Mouse (Mus musculus): ENCODE measurements around the gene Wls. TPM values are rescaled to one million over a fixed set of nuclear protein-coding genes. Genes with fewer than 3 reads are reported as not detected.

The Wls gene
- 41.1 and 51.9 TPM in 2 replicates for polyA plus RNA-seq (2015; fragmentation: Nextera tagmentation; extraction: Ambion mirVana)

DNA sequence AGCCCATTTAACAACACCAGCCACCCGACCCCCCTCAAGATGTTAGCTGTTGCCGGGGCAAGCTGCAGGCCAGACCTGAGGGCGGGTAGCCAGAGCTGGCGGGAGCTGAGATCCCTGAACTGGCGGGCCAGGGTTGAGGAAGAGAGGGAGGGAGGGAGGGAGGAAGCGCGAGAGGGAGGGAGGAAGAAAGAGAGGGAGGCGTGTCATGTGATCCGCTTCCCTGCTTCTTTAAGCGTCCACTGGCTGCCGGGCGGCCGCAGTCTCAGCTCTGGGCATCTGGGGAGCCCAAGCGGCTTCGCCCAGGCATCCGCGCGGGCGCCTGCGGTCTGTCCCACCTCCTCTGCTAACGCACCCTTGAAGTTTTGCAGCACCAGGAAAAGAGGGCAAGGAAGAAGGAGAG lies at the start of gene Wls:
Gene Wls, plus strand, starts transcription at position 192 of the 400 bp plus-strand sequence.
- H3K4me2 ChIP-seq, result peak within 1 kb of the TSS; percentile 79
- H3K36me3 ChIP-seq (ENCODE audit: poor library complexity, severe bottlenecking), result no peaks in the 10 kb centered on the region
- no peaks in the 10 kb centered on the region for H3K9me3 ChIP-seq (replicated peaks)
- peak within 1 kb of the TSS; percentile 61 for H3K9ac ChIP-seq
- H3K4me3 ChIP-seq, result peak within 1 kb of the TSS; percentile 48
- WGBS, result 0% methylated on average over 21 of the region's 21 CpGs
- peak within 1 kb of the TSS; percentile 31; the same call in 1 of the 2 replicates for H3K27ac ChIP-seq
- ATAC-seq, result peak; percentile 90
- H3K4me1 ChIP-seq, result peaks cover 9% of the 10 kb centered on the region; the same call in 1 of the 2 replicates
- H3K27me3 ChIP-seq, result peaks cover 49% of the 10 kb centered on the region

DNA sequence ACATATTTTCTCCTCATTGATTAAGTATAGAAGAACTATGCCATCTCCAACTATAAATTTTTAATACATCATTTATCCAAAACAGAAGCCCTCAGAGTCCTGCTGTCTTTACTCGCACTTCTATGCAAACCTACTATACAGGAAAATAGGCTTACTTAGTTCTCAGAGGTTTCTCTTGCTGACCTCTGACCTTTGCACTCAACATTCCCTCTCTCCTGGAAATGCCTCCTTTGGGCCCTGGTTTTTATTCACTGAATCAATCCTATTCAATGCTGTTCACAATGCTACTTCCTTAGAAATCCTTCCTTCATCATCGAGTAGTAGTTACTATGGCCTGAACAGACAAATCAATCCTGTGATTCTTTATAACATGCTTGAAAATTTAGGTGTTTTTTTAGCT lies 49.7 kb upstream of the Wls start:
- Histone ChIP-seq H3K4me2 (no peak overlapping the region), H3K4me3 (no peak overlapping the region), H3K27ac (no peak overlapping the region), H3K27me3 (no peaks in the 10 kb centered on the region), H3K9ac (no peak overlapping the region), H3K36me3 (ENCODE audit: poor library complexity, severe bottlenecking) (no peaks in the 10 kb centered on the region), H3K4me1 (no peaks in the 10 kb centered on the region), H3K9me3 (replicated peaks) (no peaks in the 10 kb centered on the region)
- no peak for ATAC-seq
- WGBS, result 10% methylated on average over 2 of the region's 2 CpGs

- H3K27ac ChIP-seq, result no peak overlapping the region
- H3K9ac ChIP-seq, result no peak overlapping the region
- H3K27me3 ChIP-seq, result peaks cover 6% of the 10 kb centered on the region
- no peak overlapping the region for H3K4me2 ChIP-seq
- peaks cover 4% of the 10 kb centered on the region; the same call in 1 of the 2 replicates for H3K9me3 ChIP-seq (replicated peaks)
- H3K4me3 ChIP-seq, result no peak overlapping the region
- H3K36me3 ChIP-seq (ENCODE audit: poor library complexity, severe bottlenecking), result no peaks in the 10 kb centered on the region
- no peaks in the 10 kb centered on the region for H3K4me1 ChIP-seq
- ATAC-seq, result no peak
Observed at GRCm38 (mm10) chr3:159831535-159831934, 7.9 kb upstream of the Wls start.

DNA sequence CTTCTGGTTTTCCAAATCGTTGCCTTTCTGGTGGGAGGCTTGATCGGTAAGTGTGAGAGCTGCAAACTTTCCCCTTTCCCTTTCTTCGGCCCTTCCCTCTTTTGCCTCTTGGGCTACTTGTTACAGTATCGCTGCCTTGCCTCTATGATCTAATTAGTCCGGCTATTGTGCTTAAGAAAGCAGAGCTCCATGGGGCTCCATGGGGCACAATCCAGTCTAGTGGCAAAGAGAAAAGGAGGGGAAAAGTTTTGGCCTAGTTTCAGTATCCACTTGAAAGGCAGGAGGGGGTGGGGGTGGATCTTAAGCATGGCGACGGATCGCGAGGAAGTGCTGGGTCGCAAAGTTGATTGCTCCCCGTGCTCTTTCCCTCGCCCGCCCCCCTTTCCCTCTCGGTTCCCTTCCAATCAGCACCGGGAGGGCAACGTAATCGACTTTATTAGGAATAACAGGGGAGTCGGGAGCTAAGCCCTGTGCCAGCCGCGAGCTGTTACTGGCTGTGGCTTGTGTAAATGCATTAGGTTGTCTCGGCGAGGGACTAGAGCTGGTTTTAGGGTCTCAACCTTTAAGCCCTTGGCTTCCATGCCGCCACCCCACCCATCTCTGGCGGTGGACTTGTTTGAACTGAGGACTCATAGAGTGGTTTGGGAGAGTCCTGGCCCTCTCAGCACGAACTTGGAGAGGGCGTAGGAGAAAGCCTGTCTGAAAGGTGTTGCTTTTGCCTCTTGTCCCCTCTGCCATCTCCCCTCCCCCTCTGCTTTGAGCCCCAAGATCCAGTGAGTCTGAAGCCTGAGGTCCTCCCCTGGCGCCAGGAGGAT lies 737 bp downstream of the Wls start:
- H3K9me3 ChIP-seq (replicated peaks), result no peaks in the 10 kb centered on the region
- H3K27ac ChIP-seq, result peak overlapping the region; percentile 31; the same call in 1 of the 2 replicates

DNA sequence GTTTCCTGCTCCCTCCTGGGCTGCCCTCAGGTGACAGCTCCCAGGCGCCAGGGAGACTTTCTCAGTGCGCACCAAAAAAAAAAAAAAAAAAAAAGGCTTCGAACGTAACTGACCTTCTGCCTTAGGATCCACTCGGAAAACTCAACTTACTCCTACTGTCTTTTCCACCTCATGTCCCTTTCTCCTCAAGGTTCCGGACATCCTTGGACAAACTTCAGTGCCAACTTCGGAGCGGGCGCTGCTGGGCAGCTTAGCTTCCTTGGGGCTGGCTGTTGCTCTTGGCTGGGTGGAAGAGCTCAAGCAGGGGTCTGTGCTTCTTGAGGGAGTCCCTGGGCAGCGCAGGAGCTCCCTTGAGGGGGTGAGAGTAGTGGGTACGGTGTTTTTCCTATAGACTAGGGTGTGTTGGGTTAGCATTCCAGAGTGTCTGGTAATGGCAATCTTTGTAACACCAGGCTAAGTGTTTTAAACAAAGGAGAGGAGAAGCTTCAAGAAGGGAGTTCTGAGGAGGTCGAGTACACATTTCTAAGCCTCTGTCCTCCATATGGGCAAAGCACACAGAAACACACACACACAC lies 1.4 kb downstream of the Wls start:
- ATAC-seq, result 0 out of 2 replicates have a peak, but pooled peaks have one; percentile 12
- H3K36me3 ChIP-seq (ENCODE audit: poor library complexity, severe bottlenecking), result no peaks in the 10 kb centered on the region
- H3K4me2 ChIP-seq, result peak overlapping the region; percentile 79
- H3K9ac ChIP-seq, result peak overlapping the region; percentile 61
- peaks cover 9% of the 10 kb centered on the region; the same call in 1 of the 2 replicates for H3K4me1 ChIP-seq
- H3K4me3 ChIP-seq, result peak overlapping the region; percentile 48
- H3K9me3 ChIP-seq (replicated peaks), result no peaks in the 10 kb centered on the region
- H3K27ac ChIP-seq, result no peak overlapping the region
- under 1% methylated on average over 12 of the region's 12 CpGs for WGBS
- H3K27me3 ChIP-seq, result peaks cover 54% of the 10 kb centered on the region

More for the DNA sequence above, 737 bp downstream of the Wls start:
- peak overlapping the region; percentile 79 for H3K4me2 ChIP-seq
- peaks cover 9% of the 10 kb centered on the region; the same call in 1 of the 2 replicates for H3K4me1 ChIP-seq
- peak overlapping the region; percentile 48 for H3K4me3 ChIP-seq
- ATAC-seq, result peak; percentile 79
- H3K36me3 ChIP-seq (ENCODE audit: poor library complexity, severe bottlenecking), result no peaks in the 10 kb centered on the region
- WGBS, result under 1% methylated on average over 27 of the region's 27 CpGs
- peaks cover 53% of the 10 kb centered on the region for H3K27me3 ChIP-seq
- peak overlapping the region; percentile 61 for H3K9ac ChIP-seq

DNA sequence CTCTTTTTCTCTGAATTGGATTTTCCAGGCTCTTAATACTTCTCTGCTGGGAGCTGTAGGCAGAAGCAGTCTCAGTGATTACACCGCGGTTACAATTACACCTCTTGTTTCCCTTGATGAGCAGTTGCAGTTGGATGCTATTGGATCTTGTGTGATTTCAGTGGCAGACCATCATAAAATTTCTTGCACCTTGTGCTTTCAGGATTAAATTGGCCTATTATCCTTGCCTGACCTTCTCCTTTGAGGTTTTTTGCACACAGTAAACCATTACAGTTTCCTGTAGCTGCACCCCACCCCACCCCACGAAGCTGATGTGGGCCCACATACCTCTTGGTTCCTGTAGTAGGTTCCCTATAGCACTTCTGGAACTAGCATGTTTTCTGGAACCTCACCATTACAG lies 2.0 kb downstream of the Wls start:
- H3K4me1 ChIP-seq, result peaks cover 9% of the 10 kb centered on the region; the same call in 1 of the 2 replicates
- no peak overlapping the region for H3K27ac ChIP-seq
- no peaks in the 10 kb centered on the region for H3K9me3 ChIP-seq (replicated peaks)
- no peak for ATAC-seq
- H3K27me3 ChIP-seq, result peaks cover 53% of the 10 kb centered on the region
- peak overlapping the region; percentile 79 for H3K4me2 ChIP-seq
- H3K9ac ChIP-seq, result 0 out of 2 replicates have a peak overlapping the region, but pooled peaks have one; percentile 61
- WGBS, result 17% methylated on average over 3 of the region's 3 CpGs
- peak overlapping the region; percentile 48 for H3K4me3 ChIP-seq
- H3K36me3 ChIP-seq (ENCODE audit: poor library complexity, severe bottlenecking), result no peaks in the 10 kb centered on the region

DNA sequence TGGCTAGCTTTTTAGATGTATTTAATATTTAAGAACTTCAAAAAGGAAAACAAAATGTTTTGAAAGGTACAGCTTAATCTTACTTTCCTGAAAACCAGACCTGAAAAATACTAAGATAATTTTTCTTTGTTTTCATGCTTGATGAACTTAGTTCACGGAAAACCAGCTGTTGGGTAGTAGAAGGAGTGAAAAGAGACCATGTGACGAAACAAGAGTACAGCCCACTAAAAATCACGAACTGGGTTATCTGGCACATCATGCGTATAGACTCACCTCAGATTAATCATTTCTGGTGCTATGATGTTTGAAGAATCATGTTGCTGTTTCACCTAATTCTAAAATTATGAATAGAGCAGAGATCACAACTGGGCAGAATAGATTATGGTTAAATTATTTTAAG lies 3.7 kb downstream of the Wls start:
- H3K36me3 ChIP-seq (ENCODE audit: poor library complexity, severe bottlenecking), result no peaks in the 10 kb centered on the region
- ATAC-seq, result no peak
- H3K27me3 ChIP-seq, result peaks cover 55% of the 10 kb centered on the region
- peaks cover 9% of the 10 kb centered on the region; the same call in 1 of the 2 replicates for H3K4me1 ChIP-seq
- no peak overlapping the region for H3K27ac ChIP-seq
- H3K4me3 ChIP-seq, result no peak overlapping the region
- 74% methylated on average over 4 of the region's 4 CpGs for WGBS
- no peak overlapping the region for H3K9ac ChIP-seq
- no peaks in the 10 kb centered on the region for H3K9me3 ChIP-seq (replicated peaks)
- H3K4me2 ChIP-seq, result no peak overlapping the region

GRCm38 (mm10) chr3:159847410-159848016 lies 8.0 kb downstream of the Wls start:
- no peak for ATAC-seq
- Histone ChIP-seq H3K9ac (no peak overlapping the region), H3K36me3 (ENCODE audit: poor library complexity, severe bottlenecking) (no peaks in the 10 kb centered on the region), H3K4me1 (peaks cover 7% of the 10 kb centered on the region), H3K9me3 (replicated peaks) (no peaks in the 10 kb centered on the region), H3K4me2 (no peak overlapping the region), H3K4me3 (no peak overlapping the region), H3K27me3 (peaks cover 31% of the 10 kb centered on the region), H3K27ac (no peak overlapping the region)
- 69% methylated on average over 2 of the region's 2 CpGs for WGBS

DNA sequence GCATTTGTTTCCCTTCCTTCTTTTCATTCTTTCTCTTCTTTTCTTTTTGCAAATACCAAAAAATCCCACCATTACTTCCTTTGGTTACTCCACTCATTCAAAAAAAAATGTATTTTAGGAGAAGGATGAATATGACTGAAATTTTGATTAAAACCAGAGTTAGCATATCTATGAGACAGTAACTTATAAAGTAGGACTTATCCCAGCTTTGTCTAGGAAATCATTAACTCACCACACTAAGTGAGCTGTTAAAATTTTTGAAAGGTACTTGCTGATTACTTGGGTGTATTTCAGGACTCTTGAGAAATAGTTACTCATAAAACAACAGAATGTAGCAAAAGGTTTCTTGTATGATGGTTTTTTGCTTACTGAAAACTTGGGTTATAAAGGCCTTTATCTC lies 8.7 kb downstream of the Wls start:
- H3K4me2 ChIP-seq, result no peak overlapping the region
- no peak for ATAC-seq
- H3K4me1 ChIP-seq, result peaks cover 7% of the 10 kb centered on the region
- no peak overlapping the region for H3K4me3 ChIP-seq
- H3K9me3 ChIP-seq (replicated peaks), result no peaks in the 10 kb centered on the region
- H3K27ac ChIP-seq, result no peak overlapping the region
- H3K9ac ChIP-seq, result no peak overlapping the region
- no peaks in the 10 kb centered on the region for H3K36me3 ChIP-seq (ENCODE audit: poor library complexity, severe bottlenecking)
- H3K27me3 ChIP-seq, result peaks cover 33% of the 10 kb centered on the region

DNA sequence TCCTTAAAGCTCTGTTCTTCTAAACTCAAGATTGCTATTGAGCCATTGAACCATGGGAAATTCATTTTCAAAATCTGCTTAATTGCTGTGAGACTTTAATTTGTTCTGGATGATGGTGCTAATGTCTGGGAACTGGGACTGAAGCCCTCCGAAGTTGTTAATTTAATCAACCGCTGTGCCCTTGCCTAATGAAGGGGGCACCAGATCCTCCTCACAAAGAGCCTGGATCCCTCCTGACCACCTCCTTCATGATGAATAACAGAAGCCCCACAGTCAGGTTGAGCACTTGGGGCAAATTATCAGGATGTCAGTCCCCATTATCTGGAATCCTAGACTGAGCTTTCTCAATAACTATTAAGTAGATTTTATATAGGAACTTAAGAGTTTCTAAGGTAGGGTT lies 12.0 kb downstream of the Wls start:
- WGBS, result 1% methylated on average over 2 of the region's 2 CpGs
- Histone ChIP-seq H3K9ac (no peak overlapping the region), H3K4me1 (peaks cover 7% of the 10 kb centered on the region), H3K36me3 (ENCODE audit: poor library complexity, severe bottlenecking) (no peaks in the 10 kb centered on the region), H3K9me3 (replicated peaks) (no peaks in the 10 kb centered on the region), H3K4me2 (no peak overlapping the region), H3K4me3 (no peak overlapping the region), H3K27me3 (peaks cover 35% of the 10 kb centered on the region), H3K27ac (peak overlapping the region; percentile 14; the same call in 1 of the 2 replicates)
- ATAC-seq, result peak; percentile 89

DNA sequence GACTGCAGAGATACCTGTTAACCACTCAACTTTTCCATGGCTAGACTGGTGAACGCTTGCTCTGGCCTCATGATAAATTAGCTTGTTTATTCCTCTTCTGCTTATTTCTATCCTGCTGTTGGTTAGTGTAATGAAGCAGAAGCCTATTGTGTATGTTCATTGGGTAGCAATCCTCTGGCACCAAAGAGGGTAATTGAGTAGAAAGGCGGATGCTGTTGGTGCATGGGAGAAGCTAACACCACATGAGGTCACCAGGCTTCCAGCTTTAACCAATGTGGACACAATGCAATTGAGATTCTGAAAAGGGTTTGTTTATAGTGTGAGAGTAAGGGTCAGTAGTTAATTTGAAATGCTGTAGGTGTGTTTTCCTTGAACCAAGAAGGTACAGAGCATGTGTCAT lies 12.5 kb downstream of the Wls start:
- peak; percentile 98 for ATAC-seq
- Histone ChIP-seq H3K4me1 (peaks cover 7% of the 10 kb centered on the region), H3K27me3 (peaks cover 33% of the 10 kb centered on the region), H3K9ac (no peak overlapping the region), H3K9me3 (replicated peaks) (no peaks in the 10 kb centered on the region), H3K27ac (peak overlapping the region; percentile 14; the same call in 1 of the 2 replicates), H3K4me2 (no peak overlapping the region), H3K36me3 (ENCODE audit: poor library complexity, severe bottlenecking) (no peaks in the 10 kb centered on the region), H3K4me3 (no peak overlapping the region)
- 3% methylated on average over 2 of the region's 2 CpGs for WGBS

- Histone ChIP-seq H3K4me2 (no peak overlapping the region), H3K27me3 (peaks cover 21% of the 10 kb centered on the region), H3K9ac (no peak overlapping the region), H3K27ac (no peak overlapping the region), H3K9me3 (replicated peaks) (no peaks in the 10 kb centered on the region), H3K4me3 (no peak overlapping the region), H3K36me3 (ENCODE audit: poor library complexity, severe bottlenecking) (no peaks in the 10 kb centered on the region), H3K4me1 (no peaks in the 10 kb centered on the region)
- no peak for ATAC-seq
- 16% methylated on average over 1 of the region's 1 CpGs for WGBS
Observed at GRCm38 (mm10) chr3:159857112-159857511, 17.6 kb downstream of the Wls start.

All from forebrain, embryonic 13.5 days (tissue).